Mouse (Mus musculus) left cerebral cortex, adult 8-10 months (tissue): ENCODE measurements at regions not wholly inside any gene's neighbourhood (a gene's known extent, or its start where the extent isn't known, plus 50 kb on each side); places are given as distances from the start of the nearest gene placed in this dataset.

Experiments used
- DNase-seq, 2 experiments: peaks; one replicate each; pipeline ENCODE4 v3.0.0; 2022; ENCODE audit warnings: low spot score in 2 of 2

- no peak for DNase-seq
These were observed 157.0 kb downstream of the 4930564D02Rik start for GRCm38 (mm10) chr3:105223671-105224070.

GRCm38 (mm10) chr3:105227551-105227950 is 160.9 kb downstream of the 4930564D02Rik start:
- no peak for DNase-seq

- DNase-seq, result no peak
These were observed 161.8 kb downstream of the 4930564D02Rik start for GRCm38 (mm10) chr3:105228401-105228800.

GRCm38 (mm10) chr3:105241048-105241447 is 174.4 kb downstream of the 4930564D02Rik start:
- no peak for DNase-seq

GRCm38 (mm10) chr3:105257096-105257495 is 190.5 kb downstream of the 4930564D02Rik start:
- no peak for DNase-seq

- no peak for DNase-seq
These were observed 176.9 kb upstream of the Kcnd3 start for GRCm38 (mm10) chr3:105275241-105275640.

- DNase-seq, result peak; percentile 8 to 29
These were observed 171.2 kb upstream of the Kcnd3 start for GRCm38 (mm10) chr3:105280971-105281370.

GRCm38 (mm10) chr3:105281686-105282085 is 170.4 kb upstream of the Kcnd3 start:
- DNase-seq, result peak; percentile 4 to 32

GRCm38 (mm10) chr3:105298273-105298672 is 153.9 kb upstream of the Kcnd3 start:
- DNase-seq, result no peak

GRCm38 (mm10) chr3:105300693-105301548 is 151.2 kb upstream of the Kcnd3 start:
- no peak for DNase-seq

- no peak for DNase-seq
These were observed 144.5 kb upstream of the Kcnd3 start for GRCm38 (mm10) chr3:105307676-105308075.

- no peak for DNase-seq
These were observed 143.1 kb upstream of the Kcnd3 start for GRCm38 (mm10) chr3:105309020-105309419.

GRCm38 (mm10) chr3:105353268-105353667 is 98.9 kb upstream of the Kcnd3 start:
- DNase-seq, result no peak

GRCm38 (mm10) chr3:105354123-105354931 is 97.8 kb upstream of the Kcnd3 start:
- no peak for DNase-seq

- DNase-seq, result no peak
These were observed 94.6 kb upstream of the Kcnd3 start for GRCm38 (mm10) chr3:105357511-105357910.

GRCm38 (mm10) chr3:105359636-105360035 is 92.5 kb upstream of the Kcnd3 start:
- no peak for DNase-seq

- peak in 1 of 2 experiments; percentile 32 for DNase-seq
These were observed 87.4 kb upstream of the Kcnd3 start for GRCm38 (mm10) chr3:105364685-105365084.

GRCm38 (mm10) chr3:105366806-105367205 is 85.3 kb upstream of the Kcnd3 start:
- DNase-seq, result no peak

GRCm38 (mm10) chr3:105367972-105368371 is 84.2 kb upstream of the Kcnd3 start:
- no peak for DNase-seq

GRCm38 (mm10) chr3:105372371-105372828 is 79.7 kb upstream of the Kcnd3 start:
- no peak for DNase-seq

- DNase-seq, result no peak
These were observed 77.8 kb upstream of the Kcnd3 start for GRCm38 (mm10) chr3:105374306-105374705.

- DNase-seq, result no peak
These were observed 77.3 kb upstream of the Kcnd3 start for GRCm38 (mm10) chr3:105374836-105375235.
